Mouse (Mus musculus): Measurements from ENCODE around the gene Entpd2.

GRCm38 (mm10) chr2:25426721-25427191, 31.1 kb downstream of the Entpd2 start:
- TF ChIP-seq CTCF (IDR thresholded peaks at IDR 0.05; ENCODE audit: low read depth, low read length) (peak; percentile 83), POLR2A (IDR thresholded peaks at IDR 0.05; ENCODE audit: borderline replicate concordance, low read depth, low read length) (no peak)
